Mouse (Mus musculus) cerebellum, adult 2 months (tissue): Measurements from ENCODE around the gene Thumpd3.

ENCODE experiments used
- CTCF ChIP-seq: fragments of 200-500 bp; IDR thresholded peaks from 2 replicates; pipeline ENCODE4 v1.5.1; 2011; ENCODE audit warnings: low read depth, mild to moderate bottlenecking, control low read depth, low read length, moderate library complexity, borderline replicate concordance; ENCODE audit not compliant: insufficient read depth
- POLR2A ChIP-seq: fragments of 200-500 bp; IDR thresholded peaks from 2 replicates; pipeline ENCODE4 v1.6.1; 2011; ENCODE audit warnings: low read length, control low read depth, borderline replicate concordance; ENCODE audit not compliant: insufficient read depth

DNA sequence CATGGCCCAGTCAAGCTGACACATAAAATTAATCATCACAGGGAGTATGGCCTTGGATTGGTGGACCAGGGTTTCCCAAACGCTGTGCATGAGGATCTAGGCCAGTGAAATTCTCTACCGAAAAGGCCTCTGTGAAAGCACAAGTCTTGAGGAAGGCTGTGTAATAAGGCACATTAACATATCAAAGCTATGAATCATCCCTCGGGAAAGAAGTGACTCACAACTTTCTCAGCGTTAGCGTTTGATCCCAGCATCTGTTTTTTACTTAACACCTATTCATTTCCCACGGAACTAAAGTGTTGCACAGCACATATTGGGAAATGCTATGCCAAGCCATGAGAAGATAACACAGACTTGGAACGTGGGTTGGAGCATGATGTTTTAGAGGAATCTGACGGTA is 21.2 kb upstream of the Thumpd3 start:
- TF ChIP-seq CTCF (no peak), POLR2A (no peak)
